Mouse (Mus musculus) midbrain, embryonic 16.5 days (tissue): ENCODE data around the gene Bsn. TPM values are rescaled to one million over a fixed set of nuclear protein-coding genes. Genes with fewer than 3 reads are reported as not detected.

Experiments
- ATAC-seq: fragments of 200-750 bp; cut with Nextera tagmentation; 2 replicates; pipeline ENCODE4 v1.8.0; 2017; ENCODE audit warnings: moderate TSS enrichment
- H3K27ac ChIP-seq: fragments of 300-500 bp; sonication (generic); 2 replicates; pipeline ENCODE4 v1.5.1; 2014; ENCODE audit warnings: mild to moderate bottlenecking, low read length, mixed read lengths
- H3K27me3 ChIP-seq: fragments of 300-500 bp; sonication (generic); 2 replicates; pipeline ENCODE4 v1.6.1; 2014; ENCODE audit warnings: low read depth, low read length, mixed read lengths; ENCODE audit not compliant: control insufficient read depth, insufficient read depth
- H3K36me3 ChIP-seq: fragments of 300-500 bp; sonication (generic); 2 replicates; pipeline ENCODE4 v1.6.1; 2014; ENCODE audit warnings: mild to moderate bottlenecking, low read length, moderate library complexity, mixed read lengths; ENCODE audit not compliant: control insufficient read depth, insufficient read depth
- H3K4me1 ChIP-seq: fragments of 300-500 bp; sonication (generic); 2 replicates; pipeline ENCODE4 v1.6.1; 2014; ENCODE audit warnings: mild to moderate bottlenecking, low read length, mixed read lengths; ENCODE audit not compliant: control insufficient read depth, insufficient read depth
- H3K4me2 ChIP-seq: fragments of 300-500 bp; sonication (generic); 2 replicates; pipeline ENCODE4 v1.6.1; 2014; ENCODE audit warnings: mild to moderate bottlenecking, low read length, mixed read lengths
- H3K4me3 ChIP-seq: fragments of 300-500 bp; sonication (generic); 2 replicates; pipeline ENCODE4 v1.5.1; 2014; ENCODE audit warnings: low read depth, mild to moderate bottlenecking, low read length, moderate library complexity, mixed read lengths
- H3K9ac ChIP-seq: fragments of 300-500 bp; sonication (generic); 2 replicates; pipeline ENCODE4 v1.6.1; 2014; ENCODE audit warnings: low read depth, low read length, mixed read lengths
- H3K9me3 ChIP-seq: fragments of 300-500 bp; sonication (generic); replicated peaks from 2 replicates; pipeline ENCODE4 v1.6.1; 2014; ENCODE audit warnings: mild to moderate bottlenecking, low read length, mixed read lengths; ENCODE audit not compliant: control insufficient read depth, poor library complexity, severe bottlenecking
- WGBS: fragments of 180-500 bp; shearing (Covaris S2); extraction: QIAGEN DNeasy Blood & Tissue Kit; methylation state at CpG from one replicate; pipeline ENCODE4 v1.1.7; 2014; 5-methylcytosine and 5-hydroxymethylcytosine counted together
- polyA plus RNA-seq: library from polyadenylated mRNA; unstranded; fragments of >200 nt; fragmentation: Nextera tagmentation; extraction: Ambion mirVana; gene quantifications from 2 replicates; pipeline ENCODE4 v1.2.1, GENCODE M21; 2015

The Bsn gene
- polyA plus RNA-seq, 1 experiment from 2014 or later = 8.6 TPM

DNA sequence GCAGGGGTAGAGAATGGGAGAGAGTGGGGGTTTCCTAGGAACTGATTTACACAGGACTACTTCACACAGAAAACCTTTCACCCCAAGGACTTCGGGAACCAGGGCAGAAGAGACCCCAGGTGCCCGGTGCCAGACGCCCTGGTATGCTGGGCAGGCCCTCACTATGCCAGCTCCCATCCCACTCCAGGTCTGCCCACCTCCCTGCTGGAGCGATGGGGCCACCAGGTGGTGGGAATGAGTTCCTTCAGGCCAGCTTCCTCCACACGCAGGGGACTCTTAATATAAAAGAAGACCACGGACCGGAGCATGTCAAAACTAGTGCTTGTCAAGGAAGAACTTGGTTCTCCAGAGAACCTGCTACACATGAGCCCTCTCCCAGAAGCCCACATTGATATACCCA is 123.0 kb downstream of the Bsn start:
- 81% methylated on average over 7 of the region's 7 CpGs for WGBS
- Histone ChIP-seq H3K36me3 (peaks cover 28% of the 10 kb centered on the region), H3K4me1 (no peaks in the 10 kb centered on the region)

DNA sequence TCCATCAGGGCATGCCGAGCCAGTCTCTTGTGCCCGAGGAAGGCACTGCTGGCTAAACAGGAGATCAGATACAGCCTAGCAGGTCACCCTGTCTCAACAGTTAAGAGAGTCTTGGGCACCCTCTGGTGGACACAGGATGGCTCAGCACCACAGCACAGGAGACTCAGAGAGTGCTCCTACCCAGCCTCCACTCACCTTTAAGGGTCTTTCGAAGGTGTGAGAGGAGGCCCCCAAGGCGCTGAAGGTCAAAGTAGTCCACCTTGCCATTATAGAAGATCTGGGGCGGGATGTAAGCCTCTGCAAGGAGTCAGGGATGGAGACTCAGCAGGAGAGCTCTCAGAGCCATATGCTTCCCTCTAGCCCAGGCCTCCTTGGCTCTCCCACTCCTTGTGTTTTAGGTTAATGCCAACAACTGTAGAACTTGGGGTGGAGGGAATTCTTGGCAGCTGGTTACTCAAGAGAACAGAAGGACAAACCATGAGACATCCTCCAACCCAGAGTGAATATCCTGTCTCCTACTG is 124.6 kb downstream of the Bsn start:
- Histone ChIP-seq H3K4me3 (no peak overlapping the region), H3K27ac (no peak overlapping the region), H3K36me3 (peaks cover 22% of the 10 kb centered on the region), H3K4me1 (no peaks in the 10 kb centered on the region), H3K27me3 (no peaks in the 10 kb centered on the region), H3K9ac (no peak overlapping the region), H3K9me3 (no peaks in the 10 kb centered on the region), H3K4me2 (no peak overlapping the region)
- no peak for ATAC-seq
- 38% methylated on average over 5 of the region's 5 CpGs for WGBS

More for the DNA sequence above, 123.0 kb downstream of the Bsn start:
- no peak for ATAC-seq
- Histone ChIP-seq H3K9me3 (no peaks in the 10 kb centered on the region), H3K27ac (no peak overlapping the region), H3K9ac (no peak overlapping the region), H3K4me3 (no peak overlapping the region), H3K27me3 (no peaks in the 10 kb centered on the region), H3K4me2 (no peak overlapping the region)

DNA sequence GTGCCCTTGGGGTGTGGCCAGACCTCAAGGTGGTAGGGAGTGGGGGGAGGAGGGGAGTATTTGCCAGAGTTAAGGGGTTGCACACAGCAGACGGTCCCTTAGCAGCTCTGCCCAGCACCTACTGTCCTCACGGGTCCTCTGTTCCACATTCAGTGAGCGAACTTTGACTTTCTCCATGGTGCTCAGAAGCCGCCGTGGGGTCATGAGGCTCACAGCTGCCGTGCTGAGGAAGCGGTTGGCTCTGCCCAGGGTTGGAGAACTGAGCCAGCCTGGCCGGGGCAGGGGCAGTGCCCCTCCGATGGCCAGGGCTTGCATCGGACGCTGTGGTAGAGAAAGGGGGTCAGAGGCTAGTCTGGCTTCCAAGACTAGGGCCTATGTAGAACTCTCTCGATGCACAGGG is 126.8 kb downstream of the Bsn start:
- 92% methylated on average over 12 of the region's 12 CpGs for WGBS

DNA sequence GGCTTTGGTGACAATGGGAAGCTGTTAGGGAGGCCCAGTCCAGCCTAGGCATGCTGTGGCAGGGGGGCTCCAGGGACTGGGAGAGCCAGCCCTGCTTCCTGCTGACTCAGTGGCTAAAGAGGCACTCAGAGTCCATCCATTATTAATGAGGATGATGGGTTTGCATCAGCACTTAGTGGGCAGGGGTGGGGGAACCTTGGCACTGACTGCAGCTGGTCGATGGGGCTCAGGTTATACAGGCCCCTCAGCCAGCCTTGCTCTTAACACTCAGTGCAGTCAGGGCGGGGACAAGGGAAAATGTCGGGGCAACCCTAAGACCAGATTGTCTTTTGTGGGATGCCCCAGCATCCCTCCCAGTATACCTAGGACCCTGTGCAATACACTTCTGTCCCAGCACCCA is 128.0 kb downstream of the Bsn start:
- Histone ChIP-seq H3K4me3 (no peak overlapping the region), H3K9me3 (no peaks in the 10 kb centered on the region), H3K4me1 (no peaks in the 10 kb centered on the region), H3K9ac (no peak overlapping the region), H3K27ac (no peak overlapping the region), H3K4me2 (no peak overlapping the region), H3K27me3 (no peaks in the 10 kb centered on the region), H3K36me3 (peaks cover 28% of the 10 kb centered on the region)
- 77% methylated on average over 3 of the region's 3 CpGs for WGBS
- ATAC-seq = no peak

More for the DNA sequence above, 126.8 kb downstream of the Bsn start:
- H3K9ac ChIP-seq = no peak overlapping the region
- H3K36me3 ChIP-seq = peaks cover 25% of the 10 kb centered on the region
- no peak overlapping the region for H3K4me3 ChIP-seq
- H3K9me3 ChIP-seq = no peaks in the 10 kb centered on the region
- H3K4me2 ChIP-seq = no peak overlapping the region
- H3K27ac ChIP-seq = no peak overlapping the region
- ATAC-seq = no peak
- no peaks in the 10 kb centered on the region for H3K4me1 ChIP-seq
- no peaks in the 10 kb centered on the region for H3K27me3 ChIP-seq

DNA sequence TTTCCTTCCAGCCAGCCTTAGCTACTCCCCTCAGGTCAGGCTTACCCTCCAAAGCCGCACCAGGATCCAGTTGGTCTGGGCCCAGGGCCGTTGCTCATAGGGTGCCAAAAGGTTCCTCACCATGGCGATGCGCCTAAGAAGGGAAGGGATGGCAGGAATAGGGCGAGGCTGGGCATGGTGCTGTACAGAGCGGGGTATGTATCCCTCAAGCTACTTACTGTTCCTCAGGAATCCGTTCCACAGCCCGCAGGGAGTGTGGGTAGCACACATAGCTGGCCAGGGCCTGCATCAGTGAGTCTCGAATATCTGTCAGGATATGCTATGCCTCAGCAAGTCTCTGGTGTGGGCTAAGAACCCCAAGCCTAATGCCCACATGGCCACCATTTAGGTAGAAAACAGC is 131.9 kb downstream of the Bsn start:
- Histone ChIP-seq H3K27me3 (no peaks in the 10 kb centered on the region), H3K27ac (no peak overlapping the region), H3K4me2 (no peak overlapping the region), H3K36me3 (peaks cover 38% of the 10 kb centered on the region), H3K9me3 (no peaks in the 10 kb centered on the region), H3K4me3 (no peak overlapping the region), H3K9ac (peak overlapping the region; percentile 10; the same call in 1 of the 2 replicates), H3K4me1 (no peaks in the 10 kb centered on the region)
- ATAC-seq = no peak
- 96% methylated on average over 9 of the region's 9 CpGs for WGBS

DNA sequence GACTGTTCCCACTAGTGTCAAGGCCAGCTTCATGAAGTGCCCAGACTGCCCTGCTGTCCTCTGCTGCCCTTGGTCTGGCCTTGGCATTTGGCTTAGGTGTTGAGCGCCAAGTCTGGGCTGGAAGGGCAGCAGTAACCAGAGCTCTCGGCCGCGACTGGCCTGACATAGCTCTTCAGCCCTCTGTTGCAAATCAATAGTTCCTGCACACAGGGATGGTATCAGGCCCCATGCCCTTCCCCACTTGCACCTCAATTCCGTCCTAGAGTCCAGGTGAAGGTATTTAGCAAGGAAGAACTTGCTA is 133.0 kb downstream of the Bsn start:
- H3K9ac ChIP-seq = no peak overlapping the region
- ATAC-seq = no peak
- H3K4me2 ChIP-seq = no peak overlapping the region
- no peaks in the 10 kb centered on the region for H3K27me3 ChIP-seq
- H3K9me3 ChIP-seq = no peaks in the 10 kb centered on the region
- 93% methylated on average over 5 of the region's 5 CpGs for WGBS
- H3K36me3 ChIP-seq = peaks cover 35% of the 10 kb centered on the region
- no peak overlapping the region for H3K27ac ChIP-seq
- no peak overlapping the region for H3K4me3 ChIP-seq
- H3K4me1 ChIP-seq = peaks cover 2% of the 10 kb centered on the region; the same call in 1 of the 2 replicates

DNA sequence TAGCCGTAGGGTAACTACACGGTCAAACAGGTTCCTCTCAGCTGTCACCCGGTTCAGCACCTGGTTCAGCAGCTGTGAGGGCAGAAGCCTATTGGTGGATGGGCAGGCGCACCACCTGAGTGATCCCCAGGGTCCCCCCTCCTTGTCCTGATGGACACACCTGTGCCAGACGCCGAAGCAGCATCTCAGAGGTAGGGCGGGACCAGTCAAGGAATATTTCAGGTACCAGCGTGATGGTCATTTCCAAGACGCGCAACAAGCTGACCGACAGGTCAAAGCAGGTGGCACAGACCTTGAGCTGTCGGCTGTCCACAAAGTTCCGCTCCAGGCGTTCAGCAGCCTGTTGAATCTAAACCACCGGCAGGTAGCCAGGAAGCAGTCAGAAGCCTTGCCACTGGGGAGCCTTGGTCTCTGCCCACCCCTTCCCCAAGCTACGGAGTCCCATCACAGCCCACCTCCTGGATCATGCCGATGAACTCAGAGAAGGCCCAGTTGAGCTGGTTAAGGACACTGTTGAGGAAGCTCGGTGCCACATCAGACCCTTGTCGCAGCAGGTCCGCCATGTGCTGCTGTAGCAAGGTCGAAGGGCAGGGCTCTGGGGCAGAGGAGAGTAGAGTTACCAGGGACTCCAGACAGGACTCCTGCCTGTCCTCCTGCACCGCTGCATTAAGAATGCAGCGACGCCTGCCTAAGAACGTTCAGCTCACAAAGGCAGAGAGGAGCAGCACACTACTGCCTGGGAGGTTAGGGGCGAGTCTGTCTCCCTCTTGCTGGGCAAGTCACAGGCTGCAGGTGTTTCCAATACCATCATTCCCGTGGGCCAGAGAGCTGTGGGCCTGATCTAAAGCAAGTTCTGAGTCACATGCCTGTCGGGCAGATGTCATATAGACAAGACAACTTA is 133.6 kb downstream of the Bsn start:
- Histone ChIP-seq H3K27me3 (no peaks in the 10 kb centered on the region), H3K9me3 (no peaks in the 10 kb centered on the region), H3K9ac (no peak overlapping the region), H3K27ac (no peak overlapping the region), H3K4me2 (no peak overlapping the region), H3K36me3 (peaks cover 35% of the 10 kb centered on the region), H3K4me1 (peaks cover 2% of the 10 kb centered on the region; the same call in 1 of the 2 replicates), H3K4me3 (no peak overlapping the region)
- WGBS = 77% methylated on average over 28 of the region's 28 CpGs
- ATAC-seq = no peak

DNA sequence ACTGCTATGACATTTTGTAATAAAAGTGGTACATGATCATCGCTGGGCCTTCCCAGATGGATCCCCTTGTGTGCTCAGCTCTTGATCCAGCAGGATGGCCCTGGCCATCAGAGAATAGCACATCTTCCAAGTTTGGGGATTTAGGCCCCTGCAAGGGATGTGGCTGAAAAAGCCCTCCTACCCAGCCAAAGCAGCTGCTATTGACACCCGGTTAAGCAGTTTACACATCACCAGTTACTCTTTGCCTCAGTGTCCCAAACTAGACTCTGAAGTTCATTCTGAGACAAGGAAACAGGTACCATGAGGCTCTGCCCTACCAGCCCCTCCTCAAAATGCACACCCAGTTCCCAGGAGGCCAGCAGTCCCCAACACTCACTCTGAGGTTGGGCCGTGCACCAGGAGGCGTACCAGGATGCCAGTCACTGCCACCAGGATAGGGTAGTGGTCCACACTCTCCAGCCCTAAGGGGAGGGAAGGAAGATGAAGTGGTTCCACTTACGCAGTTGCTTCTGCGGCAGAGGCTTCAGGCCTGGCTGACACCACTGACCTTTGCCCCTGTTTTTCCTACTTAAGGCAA is 134.4 kb downstream of the Bsn start:
- Histone ChIP-seq H3K9ac (no peak overlapping the region), H3K36me3 (peaks cover 35% of the 10 kb centered on the region), H3K4me3 (no peak overlapping the region), H3K9me3 (no peaks in the 10 kb centered on the region), H3K4me1 (peaks cover 2% of the 10 kb centered on the region; the same call in 1 of the 2 replicates), H3K4me2 (no peak overlapping the region), H3K27me3 (no peaks in the 10 kb centered on the region), H3K27ac (no peak overlapping the region)
- WGBS = 93% methylated on average over 6 of the region's 6 CpGs
- no peak for ATAC-seq

DNA sequence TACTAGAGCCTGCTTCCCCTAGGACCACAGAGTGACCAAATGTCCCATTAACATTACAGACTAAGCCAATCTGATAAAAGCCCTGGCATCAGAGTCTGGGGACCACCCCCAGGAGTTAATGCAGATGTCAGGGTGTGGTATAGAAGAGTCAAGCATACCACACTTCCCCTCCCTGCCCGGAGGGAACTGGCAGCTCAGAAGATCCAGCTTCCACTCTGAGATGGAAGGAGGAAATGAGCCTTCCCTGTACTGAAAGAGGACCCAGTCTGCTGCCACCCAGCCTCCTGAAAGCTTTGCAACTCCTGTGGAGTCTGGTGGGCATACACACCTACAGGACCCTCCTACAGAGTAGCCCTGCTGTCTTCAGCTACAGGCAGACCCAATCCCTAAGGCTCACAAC is 135.1 kb downstream of the Bsn start:
- H3K9ac ChIP-seq = no peak overlapping the region
- no peak overlapping the region for H3K4me3 ChIP-seq
- peaks cover 35% of the 10 kb centered on the region for H3K36me3 ChIP-seq
- no peak overlapping the region for H3K4me2 ChIP-seq
- peaks cover 7% of the 10 kb centered on the region for H3K4me1 ChIP-seq
- ATAC-seq = no peak
- no peaks in the 10 kb centered on the region for H3K9me3 ChIP-seq
- no peak overlapping the region for H3K27ac ChIP-seq
- no peaks in the 10 kb centered on the region for H3K27me3 ChIP-seq
- 82% methylated on average over 1 of the region's 1 CpGs for WGBS
